Mouse (Mus musculus): ENCODE data around the gene Polm. TPM values are rescaled to one million over a fixed set of nuclear protein-coding genes. Genes with fewer than 3 reads are reported as not detected.
"Not testable (repeated sequence)": the region's sequence is repeated elsewhere in the genome, so short reads cannot be mapped to it uniquely, and the experiment has no call there.

Polm gene
- polyA plus RNA-seq, 1 experiment from 2014 or later: 4.5 TPM

DNA sequence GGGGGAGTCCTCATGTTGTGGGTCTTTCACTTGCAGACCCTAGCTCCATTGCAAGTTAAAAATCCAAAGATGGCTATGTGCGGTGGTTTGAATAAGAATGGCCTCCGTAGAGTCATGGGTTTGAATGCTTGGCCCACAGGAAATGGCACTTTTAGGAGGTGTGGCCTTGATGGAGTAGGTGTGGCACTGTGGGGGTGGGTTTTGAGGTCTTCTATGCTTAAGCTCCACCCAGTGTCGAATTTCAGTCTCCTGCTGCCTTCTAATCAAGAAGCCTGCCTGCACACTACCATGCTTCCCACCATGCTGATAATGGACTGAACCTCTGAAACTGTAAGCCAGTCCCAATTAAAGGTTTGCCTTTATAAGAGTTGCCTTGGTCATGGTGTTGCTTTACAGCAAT, 5.3 kb upstream of the Polm start:
- no peak overlapping the region for H3K27ac ChIP-seq
- H3K79me2 ChIP-seq (ENCODE audit: inconsistent target): no peaks in the 10 kb centered on the region
- WGBS (ENCODE audit: missing documents): 91% methylated on average over 3 of the region's 3 CpGs
- H3K4me3 ChIP-seq (ENCODE audit: inconsistent target): no peak overlapping the region
- no peaks in the 10 kb centered on the region for H3K36me3 ChIP-seq (ENCODE audit: inconsistent target)

DNA sequence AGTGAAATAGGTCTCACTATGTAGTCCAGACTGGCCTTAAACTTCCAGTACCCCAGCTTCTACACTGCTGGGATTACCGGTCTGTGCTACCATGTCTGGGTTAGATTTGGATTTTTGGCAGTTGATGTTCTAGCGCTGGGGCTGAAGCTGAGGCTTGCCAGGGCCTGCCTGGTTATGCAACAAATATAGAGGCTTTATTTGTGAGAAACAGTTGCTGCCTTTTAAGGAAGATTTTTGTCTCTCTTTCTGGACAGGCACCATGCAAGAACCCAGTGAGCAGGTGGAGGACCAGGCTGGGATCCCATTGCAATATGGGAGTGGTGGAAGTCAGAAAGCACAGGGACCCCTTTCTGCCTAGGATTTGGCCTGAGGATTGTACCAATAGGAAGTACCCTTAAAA, 3.9 kb upstream of the Polm start:
- Histone ChIP-seq H3K4me3 (ENCODE audit: inconsistent target) (no peak overlapping the region), H3K27ac (no peak overlapping the region), H3K36me3 (ENCODE audit: inconsistent target) (no peaks in the 10 kb centered on the region), H3K79me2 (ENCODE audit: inconsistent target) (no peaks in the 10 kb centered on the region)
- WGBS (ENCODE audit: missing documents): 93% methylated on average over 2 of the region's 2 CpGs

DNA sequence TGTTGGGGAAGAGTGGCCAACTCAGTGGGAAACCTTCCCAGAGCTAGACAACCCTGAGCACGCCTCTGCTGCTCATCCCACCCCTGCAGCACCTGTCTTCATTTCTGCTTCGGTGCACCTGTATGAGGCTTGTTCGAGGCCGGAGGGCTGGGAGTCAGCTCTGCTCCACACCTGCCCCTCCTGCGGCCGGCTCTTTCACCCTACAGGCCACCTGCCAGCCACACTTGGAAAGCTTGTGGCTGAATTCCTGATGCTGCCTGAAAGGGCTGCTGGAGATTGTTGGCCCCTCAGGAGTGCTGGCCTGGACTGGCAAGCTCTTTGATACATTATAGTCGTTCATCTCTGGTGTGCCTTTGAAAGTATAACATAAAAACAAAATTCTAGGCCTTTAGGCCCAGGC, 2.5 kb upstream of the Polm start:
- Histone ChIP-seq H3K27ac (no peak overlapping the region), H3K79me2 (ENCODE audit: inconsistent target) (no peaks in the 10 kb centered on the region), H3K4me3 (ENCODE audit: inconsistent target) (no peak overlapping the region), H3K36me3 (ENCODE audit: inconsistent target) (no peaks in the 10 kb centered on the region)
- 96% methylated on average over 7 of the region's 7 CpGs for WGBS (ENCODE audit: missing documents)

DNA sequence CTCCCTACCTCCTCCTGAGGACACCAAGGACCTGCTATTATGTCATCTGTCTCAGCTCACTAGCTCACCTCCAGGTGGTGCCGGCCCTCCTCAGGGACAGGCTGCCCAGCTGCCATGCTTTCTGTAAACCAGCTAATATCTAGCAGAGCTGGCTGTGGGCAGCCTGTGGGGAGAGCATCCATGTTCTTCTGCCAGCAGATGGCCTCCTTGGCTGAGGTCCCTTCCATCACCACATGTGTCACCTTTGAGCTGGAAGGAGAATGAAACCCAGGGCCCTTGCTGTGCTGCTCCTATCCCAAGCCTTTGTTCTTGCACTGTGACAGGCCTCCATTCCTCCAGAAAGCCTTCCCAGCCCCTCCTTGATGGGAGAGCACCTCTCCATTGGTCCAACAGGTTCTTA, 1.7 kb downstream of the Polm start:
- no peak overlapping the region for H3K4me3 ChIP-seq (ENCODE audit: inconsistent target)

DNA sequence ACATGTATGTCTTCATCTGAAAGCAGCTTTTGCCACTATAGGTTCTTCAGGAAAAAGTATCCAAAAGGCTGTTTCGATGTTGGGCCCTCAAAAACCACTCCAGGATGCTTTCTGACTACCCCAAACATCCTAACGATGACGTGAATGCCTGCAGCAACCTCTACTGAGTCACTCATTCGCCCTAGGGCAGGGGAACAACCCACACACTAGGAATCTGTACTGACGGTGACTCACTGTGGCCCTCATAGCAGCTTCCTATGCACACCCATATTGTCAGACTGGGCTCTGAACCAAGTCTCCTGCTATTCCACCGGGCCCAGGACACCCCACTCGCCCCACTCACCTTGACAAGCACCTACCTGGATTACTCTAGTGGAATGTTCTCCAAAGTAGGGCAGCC, 2.8 kb downstream of the Polm start:
- H3K36me3 ChIP-seq (ENCODE audit: inconsistent target): peaks cover 34% of the 10 kb centered on the region; the same call in 1 of the 2 replicates
- H3K4me3 ChIP-seq (ENCODE audit: inconsistent target): no peak overlapping the region
- H3K79me2 ChIP-seq (ENCODE audit: inconsistent target): no peaks in the 10 kb centered on the region
- no peak overlapping the region for H3K27ac ChIP-seq
- WGBS (ENCODE audit: missing documents): 63% methylated on average over 7 of the region's 7 CpGs

More for the DNA sequence above, 1.7 kb downstream of the Polm start:
- 100% methylated on average over 1 of the region's 1 CpGs for WGBS (ENCODE audit: missing documents)
- no peaks in the 10 kb centered on the region for H3K79me2 ChIP-seq (ENCODE audit: inconsistent target)
- peaks cover 29% of the 10 kb centered on the region; the same call in 1 of the 2 replicates for H3K36me3 ChIP-seq (ENCODE audit: inconsistent target)
- no peak overlapping the region for H3K27ac ChIP-seq

DNA sequence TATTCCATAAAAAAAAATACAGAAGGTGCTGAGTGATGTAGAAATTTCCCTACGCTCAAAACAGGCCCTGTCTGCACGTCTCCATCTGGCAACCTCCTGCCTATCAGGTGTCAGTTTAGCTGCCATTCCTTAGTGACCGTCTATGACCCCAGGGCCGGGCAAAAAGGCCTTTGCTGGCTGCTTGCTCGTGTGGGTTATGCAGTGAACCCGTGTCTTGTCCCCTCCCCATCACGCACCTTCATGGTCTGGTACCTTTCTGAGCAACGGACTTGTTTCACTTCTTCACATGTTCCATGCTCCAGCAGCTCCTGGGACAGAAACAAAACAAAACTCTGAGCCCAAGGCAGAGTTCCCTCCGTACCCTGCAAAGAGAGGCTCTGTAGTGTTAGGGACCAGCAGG, 3.3 kb downstream of the Polm start:
- Histone ChIP-seq H3K4me3 (ENCODE audit: inconsistent target) (no peak overlapping the region), H3K79me2 (ENCODE audit: inconsistent target) (no peaks in the 10 kb centered on the region), H3K27ac (no peak overlapping the region), H3K36me3 (ENCODE audit: inconsistent target) (peaks cover 35% of the 10 kb centered on the region; the same call in 1 of the 2 replicates)
- 91% methylated on average over 9 of the region's 9 CpGs for WGBS (ENCODE audit: missing documents)

DNA sequence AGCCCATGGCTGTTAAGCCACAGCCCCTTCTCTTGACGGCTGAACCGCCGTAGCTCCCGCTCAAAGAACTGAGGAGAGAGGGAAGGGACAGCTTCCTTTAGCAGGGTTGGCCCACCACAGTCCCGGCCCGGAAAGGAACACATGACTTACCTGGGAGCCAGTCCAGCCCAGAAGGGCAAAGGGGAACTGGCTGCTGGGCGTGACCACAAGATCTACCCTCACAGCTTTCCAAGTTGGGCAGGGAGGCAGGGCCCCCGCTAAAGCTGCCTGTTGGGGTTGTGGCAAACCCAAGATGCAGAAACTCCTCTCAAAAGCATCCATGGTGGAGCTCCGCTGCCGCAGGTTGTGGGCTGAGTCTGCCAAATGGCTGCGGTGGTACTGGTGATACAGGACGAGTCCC, 8.5 kb downstream of the Polm start:
- H3K79me2 ChIP-seq (ENCODE audit: inconsistent target): no peaks in the 10 kb centered on the region
- no peak overlapping the region for H3K27ac ChIP-seq
- 41% methylated on average over 12 of the region's 12 CpGs for WGBS (ENCODE audit: missing documents)
- no peak overlapping the region for H3K4me3 ChIP-seq (ENCODE audit: inconsistent target)
- peaks cover 49% of the 10 kb centered on the region; the same call in 1 of the 2 replicates for H3K36me3 ChIP-seq (ENCODE audit: inconsistent target)

DNA sequence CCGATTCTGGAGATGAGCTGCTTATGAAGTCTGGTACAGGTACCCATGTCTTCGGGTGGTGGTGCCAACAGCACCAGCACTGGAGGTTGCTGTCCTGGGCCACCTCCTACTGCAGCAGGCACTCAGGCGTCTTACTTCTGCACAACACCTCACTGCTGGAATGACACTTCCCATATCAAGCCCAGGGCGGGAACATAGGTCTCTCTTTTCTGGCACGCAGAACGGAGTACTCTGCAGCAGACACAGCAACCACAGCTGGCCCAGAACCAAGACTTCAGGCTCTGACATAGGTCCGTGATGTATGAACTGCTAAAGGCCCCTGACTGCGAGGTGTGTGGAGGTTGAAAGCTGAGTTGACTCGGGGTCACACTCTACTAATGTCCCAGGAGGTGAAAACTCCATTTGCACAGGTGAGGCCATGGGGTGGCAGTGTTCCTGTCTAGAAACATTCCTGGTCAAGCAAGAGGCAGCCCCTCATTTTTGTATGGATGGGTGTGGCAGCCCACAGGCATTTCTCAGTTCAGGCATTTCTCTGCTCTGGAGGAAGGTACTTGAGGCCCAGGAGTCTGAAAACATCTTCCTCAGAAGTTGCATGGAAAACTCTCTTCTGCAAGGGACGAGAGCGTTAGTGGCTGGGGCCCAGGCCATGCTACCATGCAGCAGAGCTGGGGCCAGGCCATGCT, 9.2 kb downstream of the Polm start:
- peaks cover 42% of the 10 kb centered on the region; the same call in 1 of the 2 replicates for H3K36me3 ChIP-seq (ENCODE audit: inconsistent target)
- no peak overlapping the region for H3K27ac ChIP-seq
- H3K4me3 ChIP-seq (ENCODE audit: inconsistent target): no peak overlapping the region
- WGBS (ENCODE audit: missing documents): 71% methylated on average over 11 of the region's 11 CpGs
- no peaks in the 10 kb centered on the region for H3K79me2 ChIP-seq (ENCODE audit: inconsistent target)

DNA sequence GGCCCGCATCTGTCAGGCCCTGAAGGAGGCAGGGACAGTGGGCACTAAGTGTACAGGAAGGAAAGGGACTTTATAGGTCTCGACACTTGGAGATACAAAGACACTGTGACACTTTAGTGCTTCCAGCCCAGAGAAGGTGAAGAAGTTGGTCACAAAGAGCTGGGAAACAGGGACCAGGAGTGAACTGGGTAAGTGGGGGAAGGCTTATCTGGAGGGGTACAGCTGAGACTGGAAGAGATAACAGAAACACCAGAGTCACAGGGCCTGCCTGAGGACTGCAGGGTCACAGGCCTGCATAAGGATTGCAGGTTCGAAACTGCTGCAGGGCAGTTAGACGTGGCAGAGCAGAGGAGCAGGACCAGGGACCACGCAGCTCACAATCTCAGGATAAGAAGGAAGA, 9.9 kb downstream of the Polm start:
- Histone ChIP-seq H3K36me3 (ENCODE audit: inconsistent target) (peaks cover 40% of the 10 kb centered on the region; the same call in 1 of the 2 replicates), H3K79me2 (ENCODE audit: inconsistent target) (no peaks in the 10 kb centered on the region), H3K4me3 (ENCODE audit: inconsistent target) (no peak overlapping the region), H3K27ac (no peak overlapping the region)
- 95% methylated on average over 5 of the region's 5 CpGs for WGBS (ENCODE audit: missing documents)

DNA sequence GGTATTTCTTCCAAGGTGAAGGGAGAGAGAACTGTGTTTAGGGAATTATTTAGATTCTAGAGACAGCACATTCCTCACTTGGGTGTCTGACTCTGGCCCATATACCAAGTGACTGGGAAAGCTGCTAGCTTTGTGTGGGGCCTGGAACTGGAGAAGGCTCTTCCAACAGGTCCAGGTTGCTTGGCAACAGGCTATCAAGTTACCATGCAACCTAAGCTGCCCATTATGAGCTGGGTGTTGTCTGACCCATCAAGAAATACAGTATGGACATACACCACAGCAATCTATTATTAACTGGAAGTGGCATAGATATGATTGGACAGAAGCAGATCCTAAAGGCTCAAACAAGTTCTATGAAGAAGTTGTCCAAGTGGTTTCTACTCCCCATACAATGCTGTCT, 12.4 kb downstream of the Polm start:
- H3K27ac ChIP-seq: no peak overlapping the region
- no peak overlapping the region for H3K4me3 ChIP-seq (ENCODE audit: inconsistent target)
- peaks cover 20% of the 10 kb centered on the region; the same call in 1 of the 2 replicates for H3K36me3 ChIP-seq (ENCODE audit: inconsistent target)
- no peaks in the 10 kb centered on the region for H3K79me2 ChIP-seq (ENCODE audit: inconsistent target)

DNA sequence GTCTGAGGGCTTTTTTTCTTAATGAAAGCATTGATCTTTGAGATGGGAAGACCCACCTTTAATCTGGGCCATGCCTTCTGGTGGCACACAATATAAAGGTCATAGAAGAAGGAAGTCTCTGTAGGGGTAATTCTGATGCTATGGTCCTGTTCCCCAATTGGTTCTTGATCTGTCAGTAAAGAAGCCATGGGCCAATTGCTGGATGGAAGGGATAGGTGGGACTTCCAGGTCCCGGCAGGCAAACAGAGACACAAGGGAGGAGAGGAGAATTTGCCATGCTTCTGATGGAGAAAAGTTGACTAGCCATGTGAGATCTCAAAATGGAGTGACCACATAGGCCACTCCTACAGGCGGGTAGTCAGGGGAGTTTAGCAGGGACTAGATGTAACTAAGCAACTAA, 18.6 kb downstream of the Polm start:
- H3K79me2 ChIP-seq (ENCODE audit: inconsistent target): no peaks in the 10 kb centered on the region
- H3K36me3 ChIP-seq (ENCODE audit: inconsistent target): no peaks in the 10 kb centered on the region
- 79% methylated on average over 2 of the region's 2 CpGs for WGBS (ENCODE audit: missing documents)
- H3K27ac ChIP-seq: no peak overlapping the region
- H3K4me3 ChIP-seq (ENCODE audit: inconsistent target): no peak overlapping the region

DNA sequence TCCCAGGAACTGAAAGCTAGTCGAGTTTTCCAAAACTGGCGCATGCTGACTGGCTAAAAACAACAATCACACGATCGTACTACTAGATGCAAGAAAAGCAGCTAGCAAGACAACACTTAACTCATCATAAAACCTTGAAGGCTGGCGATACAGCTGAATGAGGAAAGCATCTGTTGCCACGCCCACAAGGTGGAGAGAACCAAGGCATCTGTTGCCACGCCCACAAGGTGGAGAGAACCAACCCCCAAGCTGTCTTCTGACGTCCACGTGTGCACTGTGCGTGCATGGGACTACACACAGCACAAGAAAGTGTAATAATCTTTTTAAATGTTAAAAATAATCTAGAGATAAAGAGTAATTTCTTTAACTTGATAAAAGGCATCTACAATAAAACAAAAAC, 24.4 kb downstream of the Polm start:
- no peaks in the 10 kb centered on the region for H3K79me2 ChIP-seq (ENCODE audit: inconsistent target)
- H3K36me3 ChIP-seq (ENCODE audit: inconsistent target): no peaks in the 10 kb centered on the region

DNA sequence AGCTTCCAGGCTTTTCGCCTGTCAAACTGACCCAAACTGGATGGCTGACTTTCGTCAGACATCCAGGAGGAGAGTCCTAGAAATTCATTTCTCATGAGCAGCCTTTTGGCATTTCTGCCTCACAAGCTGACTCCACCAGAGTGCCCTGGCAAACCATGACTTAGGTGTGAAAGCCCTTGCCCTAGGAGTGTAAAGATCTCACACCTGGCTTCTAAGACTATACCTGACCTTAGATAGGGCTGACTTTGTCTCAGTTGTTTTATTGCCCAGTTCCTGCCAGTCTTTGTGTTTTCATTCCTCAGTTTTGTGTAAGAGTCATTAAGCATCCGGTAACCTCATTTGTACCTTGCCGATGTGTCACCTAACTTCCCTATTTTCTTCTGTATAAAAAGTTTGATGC, 28.3 kb downstream of the Polm start:
- 76% methylated on average over 4 of the region's 4 CpGs for WGBS (ENCODE audit: missing documents)

More for the DNA sequence above, 24.4 kb downstream of the Polm start:
- Histone ChIP-seq H3K4me3 (ENCODE audit: inconsistent target) (no peak overlapping the region), H3K27ac (no peak overlapping the region)
- WGBS (ENCODE audit: missing documents): 91% methylated on average over 9 of the region's 10 CpGs

DNA sequence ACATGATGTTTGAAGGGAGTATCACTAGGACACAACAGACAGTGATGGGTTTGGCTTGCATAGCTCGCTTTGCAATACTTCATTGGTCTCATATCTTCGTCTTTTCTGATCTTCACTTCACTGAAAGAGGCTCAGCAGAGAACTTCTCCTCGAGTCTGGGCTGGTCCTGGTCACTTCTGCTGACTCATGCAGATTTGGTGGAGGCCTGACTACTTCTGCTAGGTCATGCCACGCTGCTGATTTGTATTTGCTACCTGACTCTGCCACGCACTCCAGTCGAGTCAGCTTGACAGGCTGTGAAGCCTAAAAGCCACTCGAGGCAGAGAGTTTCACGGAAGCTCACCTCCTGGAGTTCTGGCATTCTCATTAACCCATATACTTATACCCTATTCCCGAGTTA, 29.9 kb downstream of the Polm start:
- no peak overlapping the region for H3K27ac ChIP-seq
- no peaks in the 10 kb centered on the region for H3K79me2 ChIP-seq (ENCODE audit: inconsistent target)
- H3K36me3 ChIP-seq (ENCODE audit: inconsistent target): no peaks in the 10 kb centered on the region
- no peak overlapping the region for H3K4me3 ChIP-seq (ENCODE audit: inconsistent target)
- WGBS (ENCODE audit: missing documents): 88% methylated on average over 9 of the region's 9 CpGs

More for the DNA sequence above, 28.3 kb downstream of the Polm start:
- H3K79me2 ChIP-seq (ENCODE audit: inconsistent target); H3K4me3 ChIP-seq (ENCODE audit: inconsistent target); H3K27ac ChIP-seq; H3K36me3 ChIP-seq (ENCODE audit: inconsistent target): not testable (repeated sequence)

DNA sequence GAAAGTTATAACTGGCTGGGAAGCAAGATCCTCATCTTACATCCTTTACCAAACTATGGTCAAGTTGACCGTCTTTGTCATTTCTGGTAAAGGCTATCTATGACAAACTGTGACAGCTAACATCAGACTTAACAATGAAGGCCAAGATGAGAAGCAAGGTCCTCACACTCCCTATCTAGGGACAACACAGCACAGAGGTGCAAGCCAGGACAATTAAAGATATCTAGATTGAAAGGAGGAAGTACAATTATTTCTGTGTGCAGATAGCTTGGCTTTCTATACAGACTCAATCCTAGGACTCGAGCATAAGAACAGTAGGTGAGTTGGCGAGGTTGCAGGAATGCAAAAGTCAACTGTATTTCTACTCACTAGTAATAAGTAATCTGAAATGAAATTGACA, 32.1 kb downstream of the Polm start:
- no peaks in the 10 kb centered on the region for H3K79me2 ChIP-seq (ENCODE audit: inconsistent target)
- 88% methylated on average over 3 of the region's 3 CpGs for WGBS (ENCODE audit: missing documents)
- H3K4me3 ChIP-seq (ENCODE audit: inconsistent target): no peak overlapping the region
- H3K36me3 ChIP-seq (ENCODE audit: inconsistent target): 0 out of 2 replicates have a peak, but pooled peaks cover 3% of the 10 kb centered on the region
- H3K27ac ChIP-seq: no peak overlapping the region

DNA sequence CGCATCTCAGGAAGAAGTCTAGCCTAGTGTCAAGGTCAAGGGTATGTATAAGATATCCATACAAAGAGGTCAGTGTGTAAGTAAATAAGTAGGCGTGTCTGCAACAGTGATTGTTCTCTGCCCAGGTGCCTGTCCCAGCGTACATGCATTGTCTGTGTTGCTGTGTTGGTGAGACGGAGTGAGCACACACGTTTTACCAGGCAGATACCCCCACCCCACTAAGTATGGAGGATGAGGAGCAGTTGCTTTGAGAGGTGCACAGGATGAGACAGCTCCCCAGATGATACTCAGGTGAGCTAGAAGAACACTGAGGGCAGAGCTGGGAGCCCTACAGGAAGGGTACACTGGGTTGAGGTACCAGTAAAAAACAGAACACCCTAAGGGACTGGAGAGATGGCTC, 33.6 kb downstream of the Polm start:
- Histone ChIP-seq H3K79me2 (ENCODE audit: inconsistent target) (no peaks in the 10 kb centered on the region), H3K36me3 (ENCODE audit: inconsistent target) (peaks cover 19% of the 10 kb centered on the region), H3K27ac (no peak overlapping the region), H3K4me3 (ENCODE audit: inconsistent target) (no peak overlapping the region)
- WGBS (ENCODE audit: missing documents): 90% methylated on average over 5 of the region's 5 CpGs
